7 mouse cellular contexts compared by ENCODE assay signal in the genomic region with DNA sequence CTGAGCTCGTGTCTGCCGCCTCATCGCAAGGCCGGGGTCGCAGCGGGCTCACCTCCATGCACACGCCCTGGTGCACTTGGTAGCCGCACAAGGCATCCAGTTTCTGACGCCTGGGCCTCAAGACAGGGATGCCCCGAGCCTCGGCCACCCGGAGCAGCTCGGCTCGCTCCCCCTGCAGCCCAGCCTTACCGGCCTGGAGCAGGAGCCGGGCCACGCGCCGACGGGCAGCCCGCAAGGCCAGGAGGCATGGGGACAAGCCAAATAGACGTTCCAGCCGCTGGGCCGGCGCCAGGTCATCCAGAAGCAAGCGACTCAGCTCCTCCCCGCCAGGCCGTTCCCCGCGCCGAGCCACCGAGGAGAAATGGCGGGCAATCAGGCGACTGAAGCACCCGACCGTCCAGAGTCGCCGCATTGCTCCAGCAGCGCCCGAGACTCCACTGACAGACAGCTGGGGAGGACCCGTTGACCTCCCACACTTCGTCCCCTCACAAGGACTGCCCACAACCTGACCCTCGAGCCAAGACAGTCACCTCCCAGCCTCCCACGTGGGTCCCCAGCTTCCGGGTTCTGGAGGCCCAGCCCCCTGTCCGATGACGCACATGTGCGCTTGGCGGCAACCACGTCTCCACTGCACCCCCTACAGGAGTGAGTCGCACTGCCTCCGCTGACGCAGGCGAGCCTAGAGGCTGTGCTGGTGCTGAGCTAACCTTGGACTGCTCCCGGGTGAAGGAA. TPM values are rescaled to one million over a fixed set of nuclear protein-coding genes. Genes with fewer than 3 reads are reported as not detected.
DNase-seq lines count a peak whose midpoint lies in the region; ATAC-seq lines count a peak whose summit lies in the region.

A gene (minus strand): TSS at position 555 of the 732 bp plus-strand sequence.

- intact Hi-C loops in gastrocnemius, postnatal 36 days (cut with DNase I): loop anchor here (5.0 kb wide), 1 partner anchor 392 kb away; no protein-coding TSS in a partner anchor
- intact Hi-C loops in left cerebral cortex, postnatal 25 days (cut with DNase I): loop anchor here (5.0 kb wide), 1 partner anchor 552 kb away; no protein-coding TSS in a partner anchor

- H3K4me2 ChIP-seq in intestine, embryonic 15.5 days (replicated peaks): peak within 1 kb of the TSS; percentile 98

- H3K9ac ChIP-seq in intestine, embryonic 15.5 days: peak within 1 kb of the TSS; percentile 79

- H3K36me3 ChIP-seq in intestine, embryonic 15.5 days: no peaks in the 10 kb centered on the region
- H3K36me3 ChIP-seq in midbrain, embryonic 10.5 days: peaks cover 10% of the 10 kb centered on the region

- WGBS in intestine, embryonic 15.5 days: under 1% methylated on average over 55 of the region's 55 CpGs
- WGBS in midbrain, embryonic 10.5 days: under 1% methylated on average over 55 of the region's 55 CpGs

- DNase-seq in adrenal gland, adult 2 months: peak; percentile 98
- peak; percentile 85 for DNase-seq in embryo, embryonic 11.5 days (ENCODE audit: low read depth, low spot score)
- peak; percentile 92 to 93 for DNase-seq in gastrocnemius, postnatal 36 days
- peak; percentile 92 to 96 for DNase-seq in left cerebral cortex, postnatal 25 days (ENCODE audit: low spot score in 2 of 2)
- DNase-seq in midbrain, embryonic 10.5 days (ENCODE audit: low spot score): peak; percentile 95
- peak; percentile 90 for DNase-seq in right cerebral cortex, postnatal 4 days

- H3K4me1 ChIP-seq in intestine, embryonic 15.5 days (replicated peaks): peaks cover 11% of the 10 kb centered on the region
- peaks cover 26% of the 10 kb centered on the region for H3K4me1 ChIP-seq in midbrain, embryonic 10.5 days

- H3K27me3 ChIP-seq in intestine, embryonic 15.5 days (replicated peaks): no peaks in the 10 kb centered on the region
- no peaks in the 10 kb centered on the region for H3K27me3 ChIP-seq in midbrain, embryonic 10.5 days (ENCODE audit: low read depth, poor library complexity, severe bottlenecking)

- H3K9me3 ChIP-seq in intestine, embryonic 15.5 days: no peaks in the 10 kb centered on the region
- H3K9me3 ChIP-seq in midbrain, embryonic 10.5 days (replicated peaks): no peaks in the 10 kb centered on the region

- H3K27ac ChIP-seq in intestine, embryonic 15.5 days: peak within 1 kb of the TSS; percentile 96
- peak within 1 kb of the TSS; percentile 88 for H3K27ac ChIP-seq in midbrain, embryonic 10.5 days (replicated peaks)

- H3K4me3 ChIP-seq in intestine, embryonic 15.5 days (replicated peaks): peak within 1 kb of the TSS; percentile 82
- peak within 1 kb of the TSS; percentile 87 for H3K4me3 ChIP-seq in midbrain, embryonic 10.5 days

- ATAC-seq in intestine, embryonic 15.5 days: peak; percentile 86

RNA-seq across cellular contexts. Expression of the gene that starts here (rescaled TPM):
- 10 to 100 TPM; 12.1 to 19.1 TPM for total RNA-seq in adrenal gland, adult 2 months (2021)
- polyA plus RNA-seq in adrenal gland, adult 2 months (2012; rRNA removed): 20.8 and 23.1 TPM in 2 replicates
- total RNA-seq in gastrocnemius, postnatal 36 days (2021): 1 to 10 TPM; 6.0 to 8.9 TPM
- 16.0 and 16.3 TPM in 2 replicates for polyA plus RNA-seq in intestine, embryonic 15.5 days (2015; fragmentation: Nextera tagmentation; extraction: Ambion mirVana)
- 10 to 100 TPM; 11.9 to 22.5 TPM for total RNA-seq in left cerebral cortex, postnatal 25 days (2021)
- 14.6 and 16.2 TPM in 2 replicates for polyA plus RNA-seq in midbrain, embryonic 10.5 days (2016; fragmentation: Nextera tagmentation; extraction: Ambion mirVana)

Comparison
In these comparisons a context has a peak if more than half of its experiments do, and no peak if none do; other contexts are left out.
1. Peak in every context shown above with its lines: DNase-seq, ATAC-seq, H3K4me3 ChIP-seq and H3K27ac ChIP-seq.